19 mouse cellular contexts compared by ENCODE assay signal in the genomic region with DNA sequence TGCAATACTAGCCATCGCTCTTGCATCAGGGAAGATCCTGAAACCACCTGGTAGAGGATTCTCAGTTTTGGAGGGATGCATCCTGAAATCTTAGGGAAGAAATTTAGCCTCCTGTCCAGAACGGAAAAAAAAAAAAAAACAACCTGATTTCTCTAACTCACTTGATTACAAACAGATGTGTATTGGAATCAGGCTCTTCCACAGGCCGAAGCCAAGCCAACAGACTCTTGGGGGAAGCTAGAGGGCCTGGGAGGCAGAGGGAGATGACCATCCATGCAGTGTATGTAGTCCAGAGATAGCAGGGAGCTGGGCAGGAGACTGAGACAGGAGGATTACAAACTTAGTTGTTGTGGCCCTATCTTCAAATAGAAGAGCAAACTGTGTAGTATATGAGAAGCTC. TPM values are rescaled to one million over a fixed set of nuclear protein-coding genes. Genes with fewer than 3 reads are reported as not detected.
DNase-seq lines count a peak whose midpoint lies in the region; ATAC-seq lines count a peak whose summit lies in the region.
"Had no signal": no experiment of that assay in that cellular context is flagged by ENCODE, and none has a peak within 500 bp of the region (broad histone marks: within the 10 kb centered on the region; RNA-seq: fewer than 3 reads in every experiment).

No protein-coding gene starts in this region.

- H3K4me1 ChIP-seq in limb, embryonic 12.5 days (replicated peaks), result peaks cover 44% of the 10 kb centered on the region
- peaks cover 45% of the 10 kb centered on the region for H3K4me1 ChIP-seq in limb, embryonic 10.5 days
- H3K4me1 ChIP-seq in embryonic facial prominence, embryonic 11.5 days (ENCODE audit: control insufficient read depth, insufficient read depth, low read length), result no peaks in the 10 kb centered on the region
- peaks cover 20% of the 10 kb centered on the region for H3K4me1 ChIP-seq in midbrain, embryonic 14.5 days (ENCODE audit: control insufficient read depth, insufficient read depth, low read length)
- H3K4me1 ChIP-seq: liver, embryonic 15.5 days had no signal

- H3K27me3 ChIP-seq in limb, embryonic 12.5 days, result no peaks in the 10 kb centered on the region
- H3K27me3 ChIP-seq in limb, embryonic 10.5 days (ENCODE audit: low read depth, poor library complexity, severe bottlenecking), result no peaks in the 10 kb centered on the region
- H3K27me3 ChIP-seq in embryonic facial prominence, embryonic 11.5 days (ENCODE audit: control insufficient read depth, insufficient read depth, low read length), result no peaks in the 10 kb centered on the region
- H3K27me3 ChIP-seq in midbrain, embryonic 14.5 days (ENCODE audit: control insufficient read depth, insufficient read depth, low read length), result no peaks in the 10 kb centered on the region
- H3K27me3 ChIP-seq: hindbrain, embryonic 15.5 days; liver, embryonic 15.5 days; midbrain, embryonic 15.5 days; neural tube, embryonic 12.5 days had no signal

- no peak overlapping the region for H3K9ac ChIP-seq in limb, embryonic 12.5 days (replicated peaks)
- no peak overlapping the region for H3K9ac ChIP-seq in embryonic facial prominence, embryonic 11.5 days (replicated peaks; ENCODE audit: low read length)
- no peak overlapping the region for H3K9ac ChIP-seq in midbrain, embryonic 14.5 days (replicated peaks; ENCODE audit: low read length)
- H3K9ac ChIP-seq: forebrain, postnatal 0 days; hindbrain, embryonic 15.5 days; liver, embryonic 15.5 days; midbrain, embryonic 15.5 days; neural tube, embryonic 12.5 days had no signal

- H3K36me3 ChIP-seq in limb, embryonic 12.5 days, result peaks cover 21% of the 10 kb centered on the region
- H3K36me3 ChIP-seq in limb, embryonic 10.5 days, result peaks cover 45% of the 10 kb centered on the region
- H3K36me3 ChIP-seq in embryonic facial prominence, embryonic 11.5 days (replicated peaks; ENCODE audit: control insufficient read depth, insufficient read depth, low read depth, low read length), result no peaks in the 10 kb centered on the region
- H3K36me3 ChIP-seq in midbrain, embryonic 14.5 days (ENCODE audit: control insufficient read depth, insufficient read depth, low read length), result no peaks in the 10 kb centered on the region
- H3K36me3 ChIP-seq: hindbrain, embryonic 15.5 days; liver, embryonic 15.5 days; midbrain, embryonic 15.5 days had no signal

- 33% methylated on average over 3 of the region's 3 CpGs for WGBS in limb, embryonic 12.5 days
- 45% methylated on average over 3 of the region's 3 CpGs for WGBS in limb, embryonic 10.5 days
- 36% methylated on average over 3 of the region's 3 CpGs for WGBS in embryonic facial prominence, embryonic 11.5 days
- 92% methylated on average over 3 of the region's 3 CpGs for WGBS in midbrain, embryonic 14.5 days

- peak overlapping the region; percentile 45 for H3K27ac ChIP-seq in limb, embryonic 12.5 days
- H3K27ac ChIP-seq in limb, embryonic 10.5 days, result no peak overlapping the region
- H3K27ac ChIP-seq in embryonic facial prominence, embryonic 11.5 days (replicated peaks; ENCODE audit: low read depth, low read length), result no peak overlapping the region
- H3K27ac ChIP-seq in midbrain, embryonic 14.5 days (replicated peaks; ENCODE audit: low read depth, low read length), result no peak overlapping the region
- H3K27ac ChIP-seq: forebrain, embryonic 10.5 days; hindbrain, embryonic 15.5 days; liver, embryonic 15.5 days; midbrain, embryonic 15.5 days; neural tube, embryonic 12.5 days had no signal

- no peaks in the 10 kb centered on the region for H3K9me3 ChIP-seq in limb, embryonic 12.5 days
- H3K9me3 ChIP-seq in limb, embryonic 10.5 days (replicated peaks), result no peaks in the 10 kb centered on the region
- H3K9me3 ChIP-seq in embryonic facial prominence, embryonic 11.5 days (replicated peaks; ENCODE audit: control insufficient read depth, low read length), result no peaks in the 10 kb centered on the region
- no peaks in the 10 kb centered on the region for H3K9me3 ChIP-seq in midbrain, embryonic 14.5 days (ENCODE audit: control insufficient read depth, low read length)
- H3K9me3 ChIP-seq: forebrain, embryonic 10.5 days; hindbrain, embryonic 15.5 days; liver, embryonic 15.5 days; midbrain, embryonic 15.5 days; neural tube, embryonic 12.5 days had no signal

- no peak overlapping the region for H3K4me3 ChIP-seq in limb, embryonic 12.5 days (replicated peaks)
- H3K4me3 ChIP-seq in limb, embryonic 10.5 days, result no peak overlapping the region
- no peak overlapping the region for H3K4me3 ChIP-seq in embryonic facial prominence, embryonic 11.5 days (ENCODE audit: low read depth, low read length)
- H3K4me3 ChIP-seq in midbrain, embryonic 14.5 days (replicated peaks; ENCODE audit: low read depth, low read length), result no peak overlapping the region
- H3K4me3 ChIP-seq: forebrain, embryonic 10.5 days; hindbrain, embryonic 15.5 days; liver, embryonic 15.5 days; midbrain, embryonic 15.5 days; neural tube, embryonic 12.5 days had no signal

- ATAC-seq in limb, embryonic 12.5 days (ENCODE audit: insufficient number of reproducible peaks, insufficient read depth, low FRiP score, low TSS enrichment, low read depth), result no peak
- ATAC-seq in embryonic facial prominence, embryonic 11.5 days (replicated peaks; ENCODE audit: insufficient number of reproducible peaks, low FRiP score, low TSS enrichment, low read depth), result no peak
- ATAC-seq in midbrain, embryonic 14.5 days (ENCODE audit: low FRiP score, low TSS enrichment), result no peak
- ATAC-seq: forebrain, postnatal 0 days; midbrain, embryonic 15.5 days had no signal

- no peak overlapping the region for H3K4me2 ChIP-seq in limb, embryonic 12.5 days
- no peak overlapping the region for H3K4me2 ChIP-seq in embryonic facial prominence, embryonic 11.5 days (ENCODE audit: low read depth, low read length)
- H3K4me2 ChIP-seq in midbrain, embryonic 14.5 days (ENCODE audit: low read length), result no peak overlapping the region
- H3K4me2 ChIP-seq: hindbrain, embryonic 15.5 days; liver, embryonic 15.5 days; midbrain, embryonic 15.5 days; neural tube, embryonic 12.5 days had no signal

- DNase-seq in limb, embryonic 10.5 days (ENCODE audit: low spot score), result no peak
- DNase-seq in embryonic facial prominence, embryonic 11.5 days (ENCODE audit: low spot score), result peak; percentile 56
- peak; percentile 23 for DNase-seq in forelimb bud, embryonic 11.5 days (ENCODE audit: low read depth, low spot score)
- no peak for DNase-seq in thymus, postnatal 4 days
- DNase-seq in midbrain, embryonic 14.5 days, result no peak
- DNase-seq in liver, result no peak
- DNase-seq: adrenal gland, postnatal 25 days; cerebellum, adult 9-11 months; forebrain, postnatal 0 days; kidney, adult 2 months; kidney, postnatal 10 days; lung, postnatal 4 days; thymus, postnatal 14 days had no signal

RNA-seq across cellular contexts. Expression of gene Fgfr2, which starts 29.0 kb away (rescaled TPM):
- polyA plus RNA-seq in limb, embryonic 12.5 days (2016; fragmentation: Nextera tagmentation; extraction: Ambion mirVana), result 112 and 123 TPM in 2 replicates
- polyA plus RNA-seq in limb, embryonic 10.5 days (2016; fragmentation: Nextera tagmentation; extraction: Ambion mirVana), result 47.7 and 64.4 TPM in 2 replicates
- 75.6 and 87.9 TPM in 2 replicates for polyA plus RNA-seq in embryonic facial prominence, embryonic 11.5 days (2014; fragmentation: Nextera tagmentation; extraction: Ambion mirVana)
- 15.4 and 28.1 TPM in 2 replicates for polyA plus RNA-seq in midbrain, embryonic 14.5 days (2014; fragmentation: Nextera tagmentation; extraction: Ambion mirVana)

RNA-seq across cellular contexts. Expression of gene Ctbp2, which starts 30.0 kb away (rescaled TPM):
- polyA plus RNA-seq in limb, embryonic 12.5 days (2016; fragmentation: Nextera tagmentation; extraction: Ambion mirVana), result 105 and 110 TPM in 2 replicates
- polyA plus RNA-seq in limb, embryonic 10.5 days (2016; fragmentation: Nextera tagmentation; extraction: Ambion mirVana), result 145 TPM in 2 replicates
- 129 and 131 TPM in 2 replicates for polyA plus RNA-seq in embryonic facial prominence, embryonic 11.5 days (2014; fragmentation: Nextera tagmentation; extraction: Ambion mirVana)
- 59.2 and 75.2 TPM in 2 replicates for polyA plus RNA-seq in midbrain, embryonic 14.5 days (2014; fragmentation: Nextera tagmentation; extraction: Ambion mirVana)

Comparison
In these comparisons a context has a peak if more than half of its experiments do, and no peak if none do; other contexts are left out.
1. DNase-seq: peak in embryonic facial prominence, embryonic 11.5 days (single experiment) and forelimb bud, embryonic 11.5 days (single experiment); none in limb, embryonic 10.5 days (single experiment), thymus, postnatal 4 days (single experiment), midbrain, embryonic 14.5 days (single experiment) and liver (single experiment).